Mouse (Mus musculus): Measurements from ENCODE around the gene Olfr350. TPM values are rescaled to one million over a fixed set of nuclear protein-coding genes. Genes with fewer than 3 reads are reported as not detected.

Olfr350 gene
- polyA plus RNA-seq (2012; rRNA removed), result not detected in 2 replicates

GRCm38 (mm10) chr2:36846010-36846409 is at the start of gene Olfr350:
TSS of gene Olfr350 (plus strand) at chr2:36846310.

GRCm38 (mm10) chr2:36816932-36817331 is 29.2 kb upstream of the Olfr350 start, which contains the start of gene Olfr3:
TSS of gene Olfr3 (minus strand) at chr2:36817032.

GRCm38 (mm10) chr2:36862560-36862959 is 16.4 kb downstream of the Olfr350 start, which contains the start of gene Olfr351:
TSS of gene Olfr351 (minus strand) at chr2:36862660.

DNA sequence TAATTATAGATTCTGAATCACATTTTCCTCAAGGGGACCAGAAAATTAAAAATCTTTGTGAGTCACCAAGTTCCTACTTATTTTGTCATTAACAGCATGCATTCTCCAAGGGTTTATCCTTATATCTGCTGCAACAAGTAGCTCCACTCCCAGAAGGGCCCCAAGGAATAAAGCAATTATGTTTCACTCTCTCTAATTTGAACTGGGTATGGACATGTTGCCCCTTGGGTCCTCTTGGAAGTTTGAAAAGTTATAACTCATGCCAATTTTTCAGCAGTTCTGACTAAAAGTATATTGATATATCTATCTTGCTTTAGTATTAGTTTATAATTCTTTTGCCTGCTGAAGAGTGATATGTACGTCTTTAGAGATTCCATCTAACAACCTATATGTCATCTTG is 22.1 kb downstream of the Olfr350 start, which contains the start of gene Olfr352:
Olfr352 (plus strand) TSS at position 301 of the 400 bp plus-strand sequence.

DNA sequence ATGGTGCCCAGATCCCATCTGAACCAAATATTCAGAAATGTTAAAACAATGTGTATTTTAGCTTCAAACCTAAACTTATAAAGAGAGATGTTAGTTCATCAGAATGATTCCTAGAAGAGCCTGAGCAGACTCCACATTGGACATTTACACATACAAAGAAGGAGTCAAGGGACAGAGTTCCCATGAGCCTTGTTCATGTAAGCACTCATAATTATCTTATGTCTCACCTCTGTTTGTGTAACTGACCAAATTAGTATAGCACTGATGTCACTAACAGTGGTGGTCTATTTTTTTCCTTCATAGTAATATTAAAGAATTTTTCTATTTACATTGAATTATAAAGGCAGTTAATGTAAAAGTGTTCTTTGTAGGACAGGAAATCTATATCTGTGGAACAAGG is 46.7 kb downstream of the Olfr350 start, which contains the start of gene Olfr353:
Olfr353 (minus strand) TSS at position 101 of the 400 bp plus-strand sequence.

Other genes with a start within 250 kb of the Olfr350 start
- gene Olfr345, start 206.3 kb upstream of the Olfr350 start, polyA plus RNA-seq (2012; rRNA removed), result not detected in 2 replicates
- not detected in 2 replicates for gene Olfr346, start 160.5 kb upstream of the Olfr350 start, polyA plus RNA-seq (2012; rRNA removed)
- gene Olfr347, start 114.4 kb upstream of the Olfr350 start, polyA plus RNA-seq (2012; rRNA removed), result not detected in 2 replicates
- gene Olfr348, start 62.0 kb upstream of the Olfr350 start, polyA plus RNA-seq (2012; rRNA removed), result not detected in 2 replicates
- not detected in 2 replicates for gene Olfr50, start 55.8 kb upstream of the Olfr350 start, polyA plus RNA-seq (2012; rRNA removed)
- not detected in 2 replicates for gene Olfr3, start 29.3 kb upstream of the Olfr350 start, polyA plus RNA-seq (2012; rRNA removed)
- gene Olfr351, start 16.4 kb downstream of the Olfr350 start, polyA plus RNA-seq (2012; rRNA removed), result not detected in 2 replicates
- gene Olfr352, start 22.1 kb downstream of the Olfr350 start, polyA plus RNA-seq (2012; rRNA removed), result not detected in 2 replicates
- not detected in 2 replicates for gene Olfr353, start 46.6 kb downstream of the Olfr350 start, polyA plus RNA-seq (2012; rRNA removed)
- gene Olfr354, start 59.4 kb downstream of the Olfr350 start, polyA plus RNA-seq (2012; rRNA removed), result not detected in 2 replicates
- gene Olfr355, start 82.6 kb downstream of the Olfr350 start, polyA plus RNA-seq (2012; rRNA removed), result not detected in 2 replicates
- not detected in 2 replicates for gene Olfr356, start 90.8 kb downstream of the Olfr350 start, polyA plus RNA-seq (2012; rRNA removed)
- not detected in 2 replicates for gene Olfr357, start 147.5 kb downstream of the Olfr350 start, polyA plus RNA-seq (2012; rRNA removed)
- not detected in 2 replicates for gene Olfr358, start 163.0 kb downstream of the Olfr350 start, polyA plus RNA-seq (2012; rRNA removed)
- not detected in 2 replicates for gene Olfr360, start 219.4 kb downstream of the Olfr350 start, polyA plus RNA-seq (2012; rRNA removed)
- not detected in 2 replicates for gene Olfr361, start 243.0 kb downstream of the Olfr350 start, polyA plus RNA-seq (2012; rRNA removed)

Data from central nervous system, embryonic 11.5 days (tissue).